Mouse (Mus musculus): ENCODE results near the gene Cacna1c. TPM values are rescaled to one million over a fixed set of nuclear protein-coding genes. Genes with fewer than 3 reads are reported as not detected.

The Cacna1c gene
- polyA plus RNA-seq, 1 experiment, result not detected

GRCm38 (mm10) chr6:118934243-118934902 lies 261.8 kb downstream of the Cacna1c start:
- no peak for TF ChIP-seq GATA1 (IDR thresholded peaks at IDR 0.05; ENCODE audit: low read length)

- no peak for TF ChIP-seq GATA1 (IDR thresholded peaks at IDR 0.05; ENCODE audit: low read length)
Observed at GRCm38 (mm10) chr6:118933017-118933594, 263.1 kb downstream of the Cacna1c start.

- TF ChIP-seq GATA1 (IDR thresholded peaks at IDR 0.05; ENCODE audit: low read length), result no peak
Observed at GRCm38 (mm10) chr6:118932002-118932700, 264.1 kb downstream of the Cacna1c start.

GRCm38 (mm10) chr6:118926669-118927068 lies 269.5 kb downstream of the Cacna1c start:
- TF ChIP-seq GATA1 (IDR thresholded peaks at IDR 0.05; ENCODE audit: low read length), result no peak

GRCm38 (mm10) chr6:118924426-118924825 lies 271.8 kb downstream of the Cacna1c start:
- no peak for TF ChIP-seq GATA1 (IDR thresholded peaks at IDR 0.05; ENCODE audit: low read length)

GRCm38 (mm10) chr6:118923926-118924325 lies 272.3 kb downstream of the Cacna1c start:
- TF ChIP-seq GATA1 (IDR thresholded peaks at IDR 0.05; ENCODE audit: low read length), result no peak

GRCm38 (mm10) chr6:118923212-118923577 lies 273.0 kb downstream of the Cacna1c start:
- no peak for TF ChIP-seq GATA1 (IDR thresholded peaks at IDR 0.05; ENCODE audit: low read length)

GRCm38 (mm10) chr6:118922328-118923211 lies 273.6 kb downstream of the Cacna1c start:
- TF ChIP-seq GATA1 (IDR thresholded peaks at IDR 0.05; ENCODE audit: low read length), result no peak

GRCm38 (mm10) chr6:118908176-118908575 lies 288.0 kb downstream of the Cacna1c start:
- no peak for TF ChIP-seq GATA1 (IDR thresholded peaks at IDR 0.05; ENCODE audit: low read length)

GRCm38 (mm10) chr6:118907704-118908103 lies 288.5 kb downstream of the Cacna1c start:
- TF ChIP-seq GATA1 (IDR thresholded peaks at IDR 0.05; ENCODE audit: low read length), result no peak

- no peak for TF ChIP-seq GATA1 (IDR thresholded peaks at IDR 0.05; ENCODE audit: low read length)
Observed at GRCm38 (mm10) chr6:118906878-118907277, 289.3 kb downstream of the Cacna1c start.

- no peak for TF ChIP-seq GATA1 (IDR thresholded peaks at IDR 0.05; ENCODE audit: low read length)
Observed at GRCm38 (mm10) chr6:118899688-118900087, 296.5 kb downstream of the Cacna1c start.

- no peak for TF ChIP-seq GATA1 (IDR thresholded peaks at IDR 0.05; ENCODE audit: low read length)
Observed at GRCm38 (mm10) chr6:118897101-118897500, 299.1 kb downstream of the Cacna1c start.

GRCm38 (mm10) chr6:118894043-118894442 lies 302.2 kb downstream of the Cacna1c start:
- no peak for TF ChIP-seq GATA1 (IDR thresholded peaks at IDR 0.05; ENCODE audit: low read length)

GRCm38 (mm10) chr6:118889441-118889840 lies 306.8 kb downstream of the Cacna1c start:
- no peak for TF ChIP-seq GATA1 (IDR thresholded peaks at IDR 0.05; ENCODE audit: low read length)

GRCm38 (mm10) chr6:118887032-118887431 lies 309.2 kb downstream of the Cacna1c start:
- no peak for TF ChIP-seq GATA1 (IDR thresholded peaks at IDR 0.05; ENCODE audit: low read length)

Data from G1E-ER4 (cell line).